Mouse (Mus musculus) CH12.LX (cell line): Measurements from ENCODE around the gene Ctcf. TPM values are rescaled to one million over a fixed set of nuclear protein-coding genes. Genes with fewer than 3 reads are reported as not detected.
A peak's percentile ranks its signal among the peaks of the same experiment; 100 is the strongest.

Experiments
- DNase-seq: peaks from one replicate; pipeline ENCODE4 v3.0.0-alpha.2; 2013; ENCODE audit errors: extremely low read depth
- H3K27ac ChIP-seq: 2 replicates; pipeline ENCODE4 v1.5.1; 2012; ENCODE audit warnings: low read depth, mild to moderate bottlenecking, control low read depth, moderate library complexity; ENCODE audit not compliant: insufficient read depth
- H3K27me3 ChIP-seq: replicated peaks from 2 replicates; pipeline ENCODE3; 2012; ENCODE audit warnings: inconsistent platforms
- H3K36me3 ChIP-seq, 2 experiments: replicated peaks in 1 of 2; 2 replicates each; pipeline versions ENCODE3 to v1.6.1; 2012; ENCODE audit warnings: inconsistent platforms in 1 of 2, low read length in 1 of 2, mild to moderate bottlenecking in 1 of 2, mixed read lengths in 1 of 2, moderate library complexity in 1 of 2; ENCODE audit not compliant: control insufficient read depth in 1 of 2, insufficient read depth in 1 of 2
- H3K4me1 ChIP-seq, 2 experiments: 2 replicates each; pipeline ENCODE4 v1.6.1; 2012; ENCODE audit warnings: inconsistent platforms in 1 of 2, moderate library complexity in 1 of 2; ENCODE audit not compliant: insufficient read depth in 2 of 2, control insufficient read depth in 1 of 2
- H3K4me2 ChIP-seq: 2 replicates; pipeline ENCODE4 v1.6.1; 2012; ENCODE audit warnings: low read depth, mild to moderate bottlenecking, control low read depth; ENCODE audit not compliant: poor library complexity, insufficient read depth, severe bottlenecking
- H3K4me3 ChIP-seq, 3 experiments: fragments of 150-350 bp in 1 of 3; sonication (generic) in 1 of 3; replicated peaks in 1 of 3; 2 replicates each; pipeline versions ENCODE3 to v1.5.1; 2011 to 2012; ENCODE audit warnings: low read depth in 2 of 3, low read length in 2 of 3, mild to moderate bottlenecking in 2 of 3, moderate library complexity in 2 of 3, control low read depth in 1 of 3, improper control_type of control experiment in 1 of 3, inconsistent platforms in 1 of 3, mixed read lengths in 1 of 3; ENCODE audit not compliant: poor library complexity in 1 of 3
- H3K79me2 ChIP-seq: replicated peaks from 2 replicates; pipeline ENCODE4 v1.6.1; 2012; ENCODE audit warnings: mild to moderate bottlenecking, moderate library complexity; ENCODE audit not compliant: control insufficient read depth, poor library complexity, insufficient read depth, severe bottlenecking; ENCODE audit errors: extremely low read depth
- H3K9ac ChIP-seq: 2 replicates; pipeline ENCODE4 v1.6.1; 2012; ENCODE audit warnings: low read depth, mild to moderate bottlenecking, control low read depth, moderate library complexity; ENCODE audit not compliant: insufficient read depth
- H3K9me3 ChIP-seq: replicated peaks from 2 replicates; pipeline ENCODE3; 2012; ENCODE audit warnings: low read length, inconsistent platforms, mixed read lengths
- BHLHE40 ChIP-seq: IDR thresholded peaks from 2 replicates; pipeline ENCODE4 v1.6.1; 2011; ENCODE audit warnings: mild to moderate bottlenecking, low read depth, low read length, improper control_type of control experiment
- CHD1 ChIP-seq: IDR thresholded peaks from 2 replicates; pipeline ENCODE4 v1.6.1; 2012; ENCODE audit warnings: low read depth, low read length, improper control_type of control experiment, inconsistent platforms
- CHD2 ChIP-seq: IDR thresholded peaks from 2 replicates; pipeline ENCODE4 v1.6.1; 2011; ENCODE audit warnings: low read length, improper control_type of control experiment
- CTCF ChIP-seq, 2 experiments: IDR thresholded peaks in 1 of 2; conservative IDR thresholded peaks in 1 of 2; 2 replicates each; pipeline ENCODE4 v1.5.1; 2011 to 2012; ENCODE audit warnings: low read depth in 2 of 2, low read length in 2 of 2, improper control_type of control experiment in 1 of 2, inconsistent platforms in 1 of 2, mild to moderate bottlenecking in 1 of 2, moderate library complexity in 1 of 2
- ELF1 ChIP-seq: IDR thresholded peaks from 2 replicates; pipeline ENCODE4 v1.6.1; 2014; ENCODE audit warnings: low read depth, mild to moderate bottlenecking, inconsistent platforms, low read length, improper control_type of control experiment
- GABPA ChIP-seq: IDR thresholded peaks from 2 replicates; pipeline ENCODE4 v1.6.1; 2012; ENCODE audit warnings: low read depth, low read length, improper control_type of control experiment, inconsistent platforms; ENCODE audit not compliant: insufficient replicate concordance
- HCFC1 ChIP-seq: IDR thresholded peaks from 2 replicates; pipeline ENCODE4 v1.6.1; 2012; ENCODE audit warnings: low read depth, mild to moderate bottlenecking, inconsistent platforms, low read length, improper control_type of control experiment
- IRF4 ChIP-seq: IDR thresholded peaks from 2 replicates; pipeline ENCODE4 v1.6.1; 2014; ENCODE audit warnings: low read depth, mild to moderate bottlenecking, inconsistent platforms, low read length, improper control_type of control experiment
- JUND ChIP-seq: conservative IDR thresholded peaks from 2 replicates; pipeline ENCODE4 v1.6.1; 2011; ENCODE audit warnings: low read depth, low read length, improper control_type of control experiment
- MAX ChIP-seq: IDR thresholded peaks from 2 replicates; pipeline ENCODE4 v1.6.1; 2011; ENCODE audit warnings: low read length, improper control_type of control experiment
- MEF2A ChIP-seq: IDR thresholded peaks from 2 replicates; pipeline ENCODE4 v1.6.1; 2014; ENCODE audit warnings: low read depth, mild to moderate bottlenecking, inconsistent platforms, low read length, improper control_type of control experiment, borderline replicate concordance
- MXI1 ChIP-seq: IDR thresholded peaks from 2 replicates; pipeline ENCODE4 v1.6.1; 2011; ENCODE audit warnings: mild to moderate bottlenecking, low read depth, low read length, improper control_type of control experiment
- MYC ChIP-seq: IDR thresholded peaks from 2 replicates; pipeline ENCODE4 v1.6.1; 2011; ENCODE audit warnings: low read depth, mild to moderate bottlenecking, improper control_type of control experiment, low read length
- NELFE ChIP-seq: IDR thresholded peaks from 2 replicates; pipeline ENCODE4 v1.6.1; 2011; ENCODE audit warnings: low read depth, low read length, improper control_type of control experiment
- NRF1 ChIP-seq: IDR thresholded peaks from 2 replicates; pipeline ENCODE4 v1.6.1; 2014; ENCODE audit warnings: low read depth, mild to moderate bottlenecking, inconsistent platforms, low read length, improper control_type of control experiment, moderate library complexity
- PAX5 ChIP-seq: IDR thresholded peaks from 2 replicates; pipeline ENCODE4 v1.6.1; 2012; ENCODE audit warnings: low read length, inconsistent platforms, mixed read lengths
- POLR2A ChIP-seq: IDR thresholded peaks from 2 replicates; pipeline ENCODE4 v1.6.1; 2011; ENCODE audit warnings: low read depth, mild to moderate bottlenecking, improper control_type of control experiment, low read length
- POLR2AphosphoS2 ChIP-seq: IDR thresholded peaks from 2 replicates; pipeline ENCODE4 v1.6.1; 2011; ENCODE audit warnings: low read depth, low read length, improper control_type of control experiment
- RAD21 ChIP-seq: IDR thresholded peaks from 2 replicates; pipeline ENCODE4 v1.6.1; 2011; ENCODE audit warnings: low read depth, mild to moderate bottlenecking, low read length, improper control_type of control experiment, moderate library complexity
- SIN3A ChIP-seq: IDR thresholded peaks from 2 replicates; pipeline ENCODE4 v1.6.1; 2012; ENCODE audit warnings: low read length, improper control_type of control experiment, inconsistent platforms
- SMC3 ChIP-seq: IDR thresholded peaks from 2 replicates; pipeline ENCODE4 v1.6.1; 2011; ENCODE audit warnings: low read depth, low read length, improper control_type of control experiment
- TBP ChIP-seq: conservative IDR thresholded peaks from 2 replicates; pipeline ENCODE4 v1.6.1; 2011; ENCODE audit warnings: low read depth, low read length, improper control_type of control experiment
- USF1 ChIP-seq: IDR thresholded peaks from 2 replicates; pipeline ENCODE4 v1.6.1; 2014; ENCODE audit warnings: low read depth, mild to moderate bottlenecking, inconsistent platforms, low read length, improper control_type of control experiment
- USF2 ChIP-seq: conservative IDR thresholded peaks from 2 replicates; pipeline ENCODE4 v1.6.1; 2011; ENCODE audit warnings: low read depth, low read length, improper control_type of control experiment
- ZC3H11A ChIP-seq: IDR thresholded peaks from 2 replicates; pipeline ENCODE4 v1.6.1; 2012; ENCODE audit warnings: low read depth, mild to moderate bottlenecking, inconsistent platforms, low read length, improper control_type of control experiment
- ZKSCAN1 ChIP-seq: IDR thresholded peaks from 2 replicates; pipeline ENCODE4 v1.6.1; 2012; ENCODE audit warnings: low read depth, inconsistent platforms, low read length, improper control_type of control experiment, borderline replicate concordance
- ZMIZ1 ChIP-seq: IDR thresholded peaks from 2 replicates; pipeline ENCODE4 v1.6.1; 2012; ENCODE audit warnings: low read depth, mild to moderate bottlenecking, inconsistent platforms, low read length, improper control_type of control experiment
- dilution Hi-C: fragments of 300-500 bp; cut with MboI; formaldehyde crosslinking; loops from 2 replicates; pipeline ENCODE4 v1.14.3; 2020; ENCODE audit warnings: low sequenced_read_pairs; ENCODE audit not compliant: extremely low pct_unique_long_range_greater_than_20kb, extremely low pct_ligation_motif_present
- in situ Hi-C: fragments of 300-500 bp; cut with MboI; formaldehyde crosslinking; loops from 3 replicates; pipeline ENCODE4 v1.14.3; 2019; ENCODE audit warnings: low sequenced_read_pairs, low pct_ligation_motif_present, low pct_unique_long_range_greater_than_20kb, mixed read lengths
- polyA plus RNA-seq: library from polyadenylated mRNA; unstranded; fragments of >175 nt; gene quantifications from 2 replicates; pipeline ENCODE4 v1.2.1, GENCODE M21; 2012; ENCODE audit warnings: low read depth; ENCODE audit not compliant: insufficient read length
- total RNA-seq, 2 experiments: library from RNA; depleted of rRNA; stranded (reverse); fragments of 300-350 nt in 1 of 2; fragments of >200 nt in 1 of 2; gene quantifications; 2 replicates each; pipeline ENCODE4 v1.2.3; 2012 to 2014

Ctcf gene
- total and polyA plus RNA-seq, 3 experiments = 42.3 to 97.9 (median 52.4) TPM

DNA sequence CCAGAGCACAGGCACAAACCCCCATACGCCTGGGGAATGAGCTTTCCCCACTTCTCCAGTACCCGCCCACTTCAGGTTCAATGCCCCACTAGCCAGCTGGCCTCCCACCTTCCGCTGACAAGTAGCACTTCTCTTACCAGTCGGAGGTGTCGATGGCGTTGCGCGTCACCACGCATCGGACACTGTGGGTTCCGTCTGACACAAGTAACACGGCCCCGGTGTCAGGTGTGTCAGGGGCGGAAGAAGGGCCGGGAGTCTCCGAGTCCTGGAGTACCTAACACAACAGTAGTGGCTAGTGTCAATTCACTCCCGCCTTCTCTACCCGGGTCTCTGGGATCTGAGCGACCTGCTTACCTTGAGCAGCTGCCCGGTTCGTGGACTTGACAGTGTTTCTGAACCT is 64.2 kb downstream of the Ctcf start:
- no peaks in the 10 kb centered on the region for H3K27me3 ChIP-seq
- H3K9me3 ChIP-seq = no peaks in the 10 kb centered on the region
- TF ChIP-seq CTCF (conservative IDR thresholded peaks at IDR 0.05 in 1 of 2, IDR thresholded peaks at IDR 0.05 in 1 of 2; ENCODE audit: low read depth in 2 of 2, low read length in 2 of 2) = no peak
- TF ChIP-seq SIN3A = peak; percentile 85
- 0 out of 2 replicates have a peak, but pooled peaks have one; percentile 1 for TF ChIP-seq HCFC1
- peaks cover 6 to 29% of the 10 kb centered on the region in 2 experiments; a peak in 3 of 4 replicates for H3K4me1 ChIP-seq
- peak; percentile 76 for DNase-seq
- H3K9ac ChIP-seq = peak overlapping the region; percentile 97
- peak overlapping the region; percentile 90 for H3K27ac ChIP-seq
- H3K36me3 ChIP-seq = peaks cover 55 to 76% of the 10 kb centered on the region in 2 experiments
- peak overlapping the region; percentile 85 for H3K4me2 ChIP-seq
- in situ Hi-C loops = loop anchor here (5.0 to 25.0 kb wide), 2 partner anchors 103 to 337 kb away; no protein-coding TSS in a partner anchor
- dilution Hi-C loops = no loop called here
- peak overlapping the region; percentile 77 to 90 (median 85) for H3K4me3 ChIP-seq
- H3K79me2 ChIP-seq = no peaks in the 10 kb centered on the region

GRCm38 (mm10) chr8:105700966-105701824 is 64.8 kb downstream of the Ctcf start, which contains the start of the genes Acd and Pard6a:
TSS of gene Acd (minus strand) at chr8:105701102.
TSS of gene Pard6a (plus strand) at chr8:105701148.
- Histone ChIP-seq H3K4me2 (peak within 1 kb of the TSS; percentile 85), H3K4me3 (peak within 1 kb of the TSS; percentile 77 to 90 (median 85)), H3K9me3 (no peaks in the 10 kb centered on the region), H3K36me3 (peaks cover 50 to 69% of the 10 kb centered on the region in 2 experiments), H3K4me1 (peaks cover 8 to 34% of the 10 kb centered on the region in 2 experiments), H3K79me2 (no peaks in the 10 kb centered on the region), H3K27ac (peak within 1 kb of the TSS; percentile 90)
- dilution Hi-C loops (no loop called here), in situ Hi-C loops (loop anchor here (5.0 to 25.0 kb wide), 2 partner anchors 104 to 336 kb away; no protein-coding TSS in a partner anchor)
- DNase-seq = peak; percentile 95
- TF ChIP-seq NRF1 = peak; percentile 91
- TF ChIP-seq SMC3 = no peak
- no peak for TF ChIP-seq ZC3H11A
- peak; percentile 47; the same call in 1 of the 2 replicates for TF ChIP-seq GABPA
- TF ChIP-seq ZKSCAN1 = no peak
- TF ChIP-seq MYC = 0 out of 2 replicates have a peak, but pooled peaks have one; percentile 50
- no peak for TF ChIP-seq PAX5
- peak; percentile 93 for TF ChIP-seq MAX
- peak; percentile 91 for TF ChIP-seq BHLHE40
- 0 out of 2 replicates have a peak, but pooled peaks have one; percentile 55 for TF ChIP-seq MXI1
- no peak for TF ChIP-seq ZMIZ1
- peak; percentile 81 for TF ChIP-seq NELFE
- no peak for TF ChIP-seq RAD21
- TF ChIP-seq POLR2AphosphoS2 = peak; percentile 52; the same call in 1 of the 2 replicates
- TF ChIP-seq ELF1 = peak; percentile 35
- TF ChIP-seq CHD1 = no peak
- TF ChIP-seq POLR2A = peak; percentile 75
- TF ChIP-seq IRF4 = no peak; the same call in 1 of the 2 replicates
- TF ChIP-seq CHD2 = no peak; the same call in 1 of the 2 replicates
- no peak for TF ChIP-seq JUND
- TF ChIP-seq HCFC1 = peak; percentile 45
- TF ChIP-seq TBP = 0 out of 2 replicates have a peak, but pooled peaks have one; percentile 48
- TF ChIP-seq USF1 = peak; percentile 90
- TF ChIP-seq USF2 = peak; percentile 86
- 0 out of 2 replicates have a peak, but pooled peaks have one; percentile 8 for TF ChIP-seq MEF2A
- peak; percentile 86 for TF ChIP-seq SIN3A
- TF ChIP-seq, all 38 proteins: peak for 16
- peak within 1 kb of the TSS; percentile 97 for H3K9ac ChIP-seq
- H3K27me3 ChIP-seq = no peaks in the 10 kb centered on the region
